Mouse (Mus musculus): ENCODE data around the gene Map7. TPM values are rescaled to one million over a fixed set of nuclear protein-coding genes. Genes with fewer than 3 reads are reported as not detected.

Gene Map7
- polyA plus RNA-seq, 1 experiment from 2014 or later, result 47.0 TPM

DNA sequence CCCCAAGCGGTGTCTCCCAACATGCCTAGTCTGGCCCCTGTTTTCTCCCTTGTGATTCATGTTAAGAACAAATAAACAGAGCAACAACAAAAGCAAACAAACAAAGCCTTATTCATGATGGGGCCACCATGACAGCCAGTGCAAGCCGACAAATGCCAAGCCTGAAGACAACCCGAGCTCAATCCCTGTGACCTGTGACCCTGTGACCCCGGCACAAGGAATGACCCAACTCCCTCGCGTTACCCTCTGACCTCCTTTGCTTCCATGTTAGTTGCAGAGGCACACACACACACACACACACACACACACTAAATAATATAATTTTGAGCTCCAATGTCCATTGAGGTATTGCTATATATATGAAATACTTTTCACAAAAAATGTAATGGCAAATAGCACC is 139.1 kb downstream of the Map7 start:
- H3K27me3 ChIP-seq (replicated peaks; ENCODE audit: control insufficient read depth, insufficient read depth, low read length), result no peaks in the 10 kb centered on the region
- H3K9ac ChIP-seq (ENCODE audit: low read depth, low read length), result no peak overlapping the region
- H3K4me3 ChIP-seq (ENCODE audit: low read depth, low read length), result no peak overlapping the region
- no peak overlapping the region for H3K27ac ChIP-seq (ENCODE audit: low read depth, low read length)
- no peaks in the 10 kb centered on the region; the same call in 1 of the 2 replicates for H3K4me1 ChIP-seq (replicated peaks; ENCODE audit: control insufficient read depth, insufficient read depth, low read length)
- 72% methylated on average over 6 of the region's 6 CpGs for WGBS
- ATAC-seq, result no peak
- H3K36me3 ChIP-seq (ENCODE audit: control insufficient read depth, insufficient read depth), result no peaks in the 10 kb centered on the region; the same call in 1 of the 2 replicates
- TF ChIP-seq CTCF (IDR thresholded peaks at IDR 0.05; ENCODE audit: low read depth), result no peak
- H3K9me3 ChIP-seq (ENCODE audit: control insufficient read depth), result no peaks in the 10 kb centered on the region
- H3K4me2 ChIP-seq (replicated peaks; ENCODE audit: low read depth), result no peak overlapping the region

DNA sequence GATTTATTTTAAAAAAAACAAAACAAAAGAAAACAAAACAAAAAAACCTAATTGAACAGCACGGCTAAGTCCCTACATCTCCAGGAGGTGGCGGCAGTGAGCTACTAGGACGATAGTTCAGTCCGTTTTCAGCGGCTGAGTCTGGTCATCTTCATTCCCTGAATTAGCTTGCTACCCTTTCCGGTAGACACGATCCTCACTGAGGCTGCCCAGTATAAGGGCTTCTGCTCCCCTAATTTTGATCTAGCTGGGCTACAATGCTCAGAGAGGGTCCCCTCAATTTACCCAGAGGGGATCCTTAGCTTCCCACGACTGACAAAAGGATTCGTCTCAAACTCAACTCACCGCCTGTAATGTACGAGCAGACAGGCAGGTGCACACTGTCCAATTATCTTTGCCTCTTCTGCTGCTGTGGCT is 142.2 kb downstream of the Map7 start:
- ATAC-seq, result no peak
- 0 out of 2 replicates have a peak overlapping the region, but pooled peaks have one; percentile 2 for H3K4me3 ChIP-seq (ENCODE audit: low read depth, low read length)
- peak overlapping the region; percentile 53 for H3K4me2 ChIP-seq (replicated peaks; ENCODE audit: low read depth)
- no peaks in the 10 kb centered on the region for H3K27me3 ChIP-seq (replicated peaks; ENCODE audit: control insufficient read depth, insufficient read depth, low read length)
- no peaks in the 10 kb centered on the region; the same call in 1 of the 2 replicates for H3K4me1 ChIP-seq (replicated peaks; ENCODE audit: control insufficient read depth, insufficient read depth, low read length)
- no peak overlapping the region for H3K9ac ChIP-seq (ENCODE audit: low read depth, low read length)
- H3K27ac ChIP-seq (ENCODE audit: low read depth, low read length), result no peak overlapping the region
- TF ChIP-seq CTCF (IDR thresholded peaks at IDR 0.05; ENCODE audit: low read depth), result peak; percentile 95
- H3K36me3 ChIP-seq (ENCODE audit: control insufficient read depth, insufficient read depth), result no peaks in the 10 kb centered on the region
- WGBS, result 17% methylated on average over 11 of the region's 11 CpGs
- H3K9me3 ChIP-seq (ENCODE audit: control insufficient read depth), result no peaks in the 10 kb centered on the region

DNA sequence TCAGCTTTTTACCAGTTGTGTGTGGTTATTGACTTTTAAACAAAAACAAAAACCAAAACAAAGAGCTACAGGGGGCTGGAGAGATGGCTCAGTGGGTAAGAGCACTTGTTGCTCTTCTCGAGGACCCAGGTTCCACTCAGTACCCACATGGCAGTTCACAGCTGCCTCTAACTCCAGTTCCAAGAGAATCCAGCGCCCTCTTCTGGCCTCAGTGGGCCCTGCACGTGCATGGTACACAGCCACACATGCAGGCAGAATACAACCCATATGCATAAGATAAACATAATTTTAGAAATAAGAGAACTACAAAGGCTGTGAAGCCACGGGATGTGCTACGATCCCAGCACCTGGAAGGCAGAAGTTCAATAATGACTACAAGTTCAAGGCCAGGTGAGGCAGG is 147.7 kb downstream of the Map7 start:
- Histone ChIP-seq H3K36me3 (ENCODE audit: control insufficient read depth, insufficient read depth) (no peaks in the 10 kb centered on the region), H3K4me2 (replicated peaks; ENCODE audit: low read depth) (no peak overlapping the region), H3K27ac (ENCODE audit: low read depth, low read length) (no peak overlapping the region), H3K9ac (ENCODE audit: low read depth, low read length) (no peak overlapping the region), H3K4me3 (ENCODE audit: low read depth, low read length) (no peak overlapping the region), H3K4me1 (replicated peaks; ENCODE audit: control insufficient read depth, insufficient read depth, low read length) (no peaks in the 10 kb centered on the region), H3K9me3 (ENCODE audit: control insufficient read depth) (no peaks in the 10 kb centered on the region), H3K27me3 (replicated peaks; ENCODE audit: control insufficient read depth, insufficient read depth, low read length) (no peaks in the 10 kb centered on the region)
- TF ChIP-seq CTCF (IDR thresholded peaks at IDR 0.05; ENCODE audit: low read depth), result peak; percentile 46
- WGBS, result 70% methylated on average over 5 of the region's 5 CpGs
- no peak for ATAC-seq

DNA sequence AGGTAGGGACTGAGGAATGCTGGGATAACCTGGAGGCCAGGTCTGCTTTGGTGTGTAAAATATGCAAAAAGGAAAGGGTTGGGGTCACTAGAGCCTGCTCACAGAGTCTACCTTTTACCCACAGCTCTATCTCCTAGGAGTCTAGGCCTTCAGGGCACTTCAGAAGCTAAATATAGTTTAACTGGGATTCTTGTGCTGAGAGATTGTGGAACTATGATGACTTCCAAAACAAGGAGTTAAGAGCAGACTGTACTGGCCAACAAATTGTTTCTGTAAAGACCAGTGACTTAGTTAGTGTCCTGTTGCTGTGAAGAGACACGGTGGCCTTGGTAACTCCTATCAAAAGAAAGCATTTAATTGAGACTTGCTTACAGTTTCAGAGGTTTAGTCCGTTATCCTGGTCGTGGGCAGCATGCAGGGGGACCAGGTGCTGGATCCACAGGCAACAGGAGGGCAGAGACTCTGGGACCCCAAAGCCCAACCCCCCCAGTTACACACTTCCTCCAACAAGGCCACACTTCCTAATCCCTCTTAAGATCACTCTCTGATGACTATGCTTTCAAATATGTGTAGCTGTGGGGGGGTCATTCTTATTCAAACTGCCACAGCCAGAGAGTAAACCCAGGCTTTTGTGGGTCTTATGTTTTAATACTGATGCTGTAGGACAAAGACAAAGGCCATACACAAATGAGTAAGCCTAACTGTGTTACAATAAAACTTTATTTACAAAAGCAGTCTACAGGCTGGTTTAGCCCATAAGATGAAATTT is 150.1 kb downstream of the Map7 start:
- Histone ChIP-seq H3K9ac (ENCODE audit: low read depth, low read length) (no peak overlapping the region), H3K4me3 (ENCODE audit: low read depth, low read length) (no peak overlapping the region), H3K4me1 (replicated peaks; ENCODE audit: control insufficient read depth, insufficient read depth, low read length) (no peaks in the 10 kb centered on the region), H3K27ac (ENCODE audit: low read depth, low read length) (no peak overlapping the region), H3K4me2 (replicated peaks; ENCODE audit: low read depth) (no peak overlapping the region), H3K9me3 (ENCODE audit: control insufficient read depth) (no peaks in the 10 kb centered on the region), H3K36me3 (ENCODE audit: control insufficient read depth, insufficient read depth) (no peaks in the 10 kb centered on the region), H3K27me3 (replicated peaks; ENCODE audit: control insufficient read depth, insufficient read depth, low read length) (no peaks in the 10 kb centered on the region)
- 64% methylated on average over 3 of the region's 3 CpGs for WGBS
- no peak for TF ChIP-seq CTCF (IDR thresholded peaks at IDR 0.05; ENCODE audit: low read depth)
- ATAC-seq, result no peak

DNA sequence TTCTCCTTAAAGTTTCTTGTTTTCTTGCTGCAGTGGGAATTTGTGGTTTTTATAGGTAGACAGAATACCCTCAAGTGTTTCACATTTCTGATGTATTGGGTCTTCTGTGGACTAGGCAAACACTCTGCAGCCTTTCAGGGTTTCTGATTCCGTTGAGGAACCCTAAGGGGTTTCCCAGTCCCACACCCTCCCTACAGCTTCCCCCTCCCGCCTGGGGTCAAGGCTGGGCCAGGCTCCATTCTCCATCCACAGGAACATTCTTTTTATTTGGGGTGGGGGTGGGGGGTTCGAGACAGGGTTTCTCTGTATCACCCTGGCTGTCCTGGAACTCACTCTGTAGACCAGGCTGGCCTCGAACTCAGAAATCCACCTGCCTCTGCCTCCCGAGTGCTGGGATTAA is 150.8 kb downstream of the Map7 start:
- no peaks in the 10 kb centered on the region for H3K36me3 ChIP-seq (ENCODE audit: control insufficient read depth, insufficient read depth)
- H3K4me2 ChIP-seq (replicated peaks; ENCODE audit: low read depth), result no peak overlapping the region
- no peak overlapping the region for H3K4me3 ChIP-seq (ENCODE audit: low read depth, low read length)
- H3K27ac ChIP-seq (ENCODE audit: low read depth, low read length), result no peak overlapping the region
- H3K27me3 ChIP-seq (replicated peaks; ENCODE audit: control insufficient read depth, insufficient read depth, low read length), result no peaks in the 10 kb centered on the region
- H3K9me3 ChIP-seq (ENCODE audit: control insufficient read depth), result no peaks in the 10 kb centered on the region
- H3K9ac ChIP-seq (ENCODE audit: low read depth, low read length), result no peak overlapping the region
- no peaks in the 10 kb centered on the region for H3K4me1 ChIP-seq (replicated peaks; ENCODE audit: control insufficient read depth, insufficient read depth, low read length)
- no peak for ATAC-seq
- no peak for TF ChIP-seq CTCF (IDR thresholded peaks at IDR 0.05; ENCODE audit: low read depth)
- WGBS, result 77% methylated on average over 5 of the region's 5 CpGs

DNA sequence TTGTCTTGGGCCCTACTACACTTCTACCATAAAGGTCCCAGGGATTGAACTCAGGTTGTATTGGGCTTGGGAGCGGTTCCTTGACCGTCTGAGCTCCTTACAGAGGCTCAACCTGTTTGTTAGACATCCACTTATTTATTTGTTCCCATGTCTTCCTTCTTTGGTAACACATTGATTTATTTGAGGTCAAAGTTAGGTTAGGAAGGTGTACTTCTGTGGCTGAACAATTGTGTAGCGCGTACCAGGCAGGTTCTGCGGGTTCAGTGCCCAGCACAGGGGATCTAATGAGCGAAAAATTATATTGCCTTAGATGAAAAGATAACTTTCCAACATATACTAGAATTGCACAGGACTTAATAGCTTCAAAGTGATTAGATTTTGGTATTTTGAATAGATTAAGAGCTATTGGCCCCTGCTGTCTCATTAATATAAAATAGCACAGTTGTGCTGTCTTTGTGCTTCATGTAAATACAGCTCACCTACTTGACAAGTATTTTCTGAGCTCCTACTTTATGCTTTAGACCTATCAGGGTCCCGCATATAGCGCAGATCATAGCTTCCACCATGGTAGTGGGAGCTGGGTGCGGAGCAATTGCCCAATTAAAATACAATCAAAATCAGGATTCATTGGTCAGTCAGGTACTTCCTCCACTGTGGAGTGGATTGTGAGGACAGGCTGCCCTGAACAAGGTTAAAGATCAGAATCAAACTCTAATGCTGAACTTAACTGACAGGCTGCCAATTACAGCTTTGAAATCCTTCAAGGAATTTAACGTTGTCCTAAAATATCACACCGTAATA is 162.9 kb downstream of the Map7 start:
- Histone ChIP-seq H3K27ac (ENCODE audit: low read depth, low read length) (peak overlapping the region; percentile 98), H3K27me3 (replicated peaks; ENCODE audit: control insufficient read depth, insufficient read depth, low read length) (no peaks in the 10 kb centered on the region), H3K36me3 (ENCODE audit: control insufficient read depth, insufficient read depth) (no peaks in the 10 kb centered on the region), H3K4me3 (ENCODE audit: low read depth, low read length) (peak overlapping the region; percentile 95), H3K4me2 (replicated peaks; ENCODE audit: low read depth) (peak overlapping the region; percentile 66), H3K9me3 (ENCODE audit: control insufficient read depth) (no peaks in the 10 kb centered on the region), H3K4me1 (replicated peaks; ENCODE audit: control insufficient read depth, insufficient read depth, low read length) (peaks cover 10% of the 10 kb centered on the region; the same call in 1 of the 2 replicates), H3K9ac (ENCODE audit: low read depth, low read length) (peak overlapping the region; percentile 98)
- ATAC-seq, result no peak
- TF ChIP-seq CTCF (IDR thresholded peaks at IDR 0.05; ENCODE audit: low read depth), result no peak
- 23% methylated on average over 11 of the region's 11 CpGs for WGBS
